Mouse (Mus musculus) neural tube, embryonic 14.5 days (tissue): ENCODE results near the gene Scyl1. TPM values are rescaled to one million over a fixed set of nuclear protein-coding genes. Genes with fewer than 3 reads are reported as not detected.

Source experiments
- polyA plus RNA-seq: library from polyadenylated mRNA; unstranded; fragments of >200 nt; fragmentation: Nextera tagmentation; extraction: Ambion mirVana; gene quantifications from 2 replicates; pipeline ENCODE4 v1.2.1, GENCODE M21; 2014

Scyl1 gene
- polyA plus RNA-seq, 1 experiment from 2014 or later: 78.5 TPM

Other genes with a start within 250 kb of the Scyl1 start
- 0.14 TPM in 1 of 2 replicates, not detected in the other for gene Ovol1, start 210.8 kb downstream of the Scyl1 start, polyA plus RNA-seq
- gene Ap5b1, start 203.4 kb downstream of the Scyl1 start, polyA plus RNA-seq: 2.6 and 3.7 TPM in 2 replicates
- 49.8 and 51.7 TPM in 2 replicates for gene Rnaseh2c, start 169.5 kb downstream of the Scyl1 start, polyA plus RNA-seq
- 45.6 and 47.3 TPM in 2 replicates for gene Kat5, start 161.2 kb downstream of the Scyl1 start, polyA plus RNA-seq
- gene Rela, start 133.9 kb downstream of the Scyl1 start, polyA plus RNA-seq: 26.9 and 31.0 TPM in 2 replicates
- gene Sipa1, start 107.7 kb downstream of the Scyl1 start, polyA plus RNA-seq: 7.7 and 12.6 TPM in 2 replicates
- gene Map3k11, start 82.7 kb downstream of the Scyl1 start, polyA plus RNA-seq: 6.8 and 11.1 TPM in 2 replicates
- gene Pcnx3, start 82.5 kb downstream of the Scyl1 start, polyA plus RNA-seq: 34.4 and 34.5 TPM in 2 replicates
- not detected in 2 replicates for gene Kcnk7, start 67.1 kb downstream of the Scyl1 start, polyA plus RNA-seq
- gene Ehbp1l1, start 45.1 kb downstream of the Scyl1 start, polyA plus RNA-seq: 7.8 and 8.9 TPM in 2 replicates
- gene Fam89b, start 41.8 kb downstream of the Scyl1 start, polyA plus RNA-seq: 145 and 152 TPM in 2 replicates
- 14.0 and 25.7 TPM in 2 replicates for gene Ltbp3, start 30.5 kb downstream of the Scyl1 start, polyA plus RNA-seq
- gene Frmd8, start 103.9 kb upstream of the Scyl1 start, polyA plus RNA-seq: 9.4 and 12.7 TPM in 2 replicates
- gene Slc25a45, start 106.4 kb upstream of the Scyl1 start, polyA plus RNA-seq: 0.59 and 1.3 TPM in 2 replicates
- gene Tigd3, start 122.7 kb upstream of the Scyl1 start, polyA plus RNA-seq: 11.4 and 12.8 TPM in 2 replicates
- 85.3 and 102 TPM in 2 replicates for gene Dpf2, start 141.6 kb upstream of the Scyl1 start, polyA plus RNA-seq
- 16.7 and 17.4 TPM in 2 replicates for gene Cdc42ep2, start 153.4 kb upstream of the Scyl1 start, polyA plus RNA-seq
- gene Pola2, start 192.8 kb upstream of the Scyl1 start, polyA plus RNA-seq: 18.0 and 21.6 TPM in 2 replicates
- not detected in 2 replicates for gene Slc22a20, start 214.7 kb upstream of the Scyl1 start, polyA plus RNA-seq
- gene Capn1, start 244.5 kb upstream of the Scyl1 start, polyA plus RNA-seq: 3.4 and 7.0 TPM in 2 replicates